Mouse (Mus musculus): ENCODE results near the gene Cd300lg.

DNA sequence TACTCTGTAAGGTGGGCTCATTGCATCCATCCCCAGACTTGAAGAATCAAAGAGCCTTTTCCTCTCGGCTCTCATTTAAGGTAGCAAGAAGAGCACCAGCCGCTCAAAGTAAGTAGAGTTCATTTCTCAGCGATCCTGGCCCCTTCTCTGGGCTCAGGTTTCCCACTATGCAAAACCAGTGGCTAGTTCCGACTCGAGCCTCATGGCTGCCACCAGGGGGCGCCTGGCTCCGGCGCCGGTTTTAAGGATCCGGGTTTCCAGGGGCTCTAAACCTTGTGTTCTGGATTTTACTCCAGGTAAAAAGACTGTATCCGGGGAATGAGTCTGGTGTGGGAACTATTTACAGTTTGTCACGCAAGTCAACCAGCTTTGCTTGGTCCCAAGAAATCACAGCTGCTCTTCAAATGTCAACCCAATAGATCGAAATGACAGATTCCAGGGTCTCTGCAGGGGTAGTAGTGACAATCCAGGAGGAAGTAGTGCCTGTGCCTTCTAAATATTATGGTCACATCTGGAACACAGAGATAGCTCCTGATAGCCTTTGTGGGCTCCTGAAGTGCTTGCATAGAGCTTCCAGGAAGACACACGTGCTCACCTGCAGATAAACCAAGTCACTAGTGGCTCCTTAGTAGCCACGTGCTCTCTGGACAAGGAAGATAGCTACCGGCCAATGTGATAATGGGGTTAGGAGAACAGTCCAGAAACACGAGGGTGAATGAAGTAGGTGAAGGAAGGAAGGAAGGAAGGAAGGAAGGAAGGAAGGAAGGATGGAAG, 61.4 kb downstream of the Cd300lg start:
- TF ChIP-seq POLR2A (IDR thresholded peaks at IDR 0.05; ENCODE audit: insufficient read depth, low read depth, low read length) (no peak), CTCF (IDR thresholded peaks at IDR 0.05) (peak; percentile 99)

Data from heart, adult 2 months (tissue).